Mouse (Mus musculus) heart, embryonic 12.5 days (tissue): ENCODE measurements around the gene Agfg2. TPM values are rescaled to one million over a fixed set of nuclear protein-coding genes. Genes with fewer than 3 reads are reported as not detected.

Experiments used
- ATAC-seq: fragments of 200-750 bp; cut with Nextera tagmentation; 2 replicates; pipeline ENCODE4 v1.8.0; 2017; ENCODE audit warnings: moderate TSS enrichment, moderate library complexity; ENCODE audit not compliant: insufficient number of reproducible peaks, low FRiP score
- H3K27ac ChIP-seq: fragments of 300-500 bp; sonication (generic); 2 replicates; pipeline ENCODE4 v1.5.1; 2016; ENCODE audit warnings: mild to moderate bottlenecking, moderate library complexity; ENCODE audit not compliant: poor library complexity, severe bottlenecking
- H3K27me3 ChIP-seq: fragments of 300-500 bp; sonication (generic); replicated peaks from 2 replicates; pipeline ENCODE4 v1.6.1; 2016; ENCODE audit warnings: mild to moderate bottlenecking, moderate library complexity
- H3K36me3 ChIP-seq: fragments of 300-500 bp; sonication (generic); 2 replicates; pipeline ENCODE4 v1.6.1; 2016; ENCODE audit warnings: mild to moderate bottlenecking, moderate library complexity
- H3K4me1 ChIP-seq: fragments of 300-500 bp; sonication (generic); replicated peaks from 2 replicates; pipeline ENCODE4 v1.6.1; 2016; ENCODE audit warnings: mild to moderate bottlenecking
- H3K4me2 ChIP-seq: fragments of 300-500 bp; sonication (generic); 2 replicates; pipeline ENCODE4 v1.6.1; 2016; ENCODE audit warnings: mild to moderate bottlenecking, moderate library complexity
- H3K4me3 ChIP-seq: fragments of 300-500 bp; sonication (generic); 2 replicates; pipeline ENCODE4 v1.5.1; 2016; ENCODE audit warnings: mild to moderate bottlenecking
- H3K9ac ChIP-seq: fragments of 300-500 bp; sonication (generic); 2 replicates; pipeline ENCODE4 v1.6.1; 2016; ENCODE audit warnings: mild to moderate bottlenecking, moderate library complexity
- H3K9me3 ChIP-seq: fragments of 300-500 bp; sonication (generic); replicated peaks from 2 replicates; pipeline ENCODE4 v1.6.1; 2016; ENCODE audit warnings: mild to moderate bottlenecking, moderate library complexity
- WGBS: fragments of 180-500 bp; shearing (Covaris S2); methylation state at CpG from one replicate; pipeline ENCODE4 v1.1.7; 2016; 5-methylcytosine and 5-hydroxymethylcytosine counted together
- polyA plus RNA-seq: library from polyadenylated mRNA; unstranded; fragments of >200 nt; fragmentation: Nextera tagmentation; extraction: Ambion mirVana; gene quantifications from 2 replicates; pipeline ENCODE4 v1.2.1, GENCODE M21; 2016

Gene Agfg2
- polyA plus RNA-seq, 1 experiment from 2014 or later, result 25.6 TPM

DNA sequence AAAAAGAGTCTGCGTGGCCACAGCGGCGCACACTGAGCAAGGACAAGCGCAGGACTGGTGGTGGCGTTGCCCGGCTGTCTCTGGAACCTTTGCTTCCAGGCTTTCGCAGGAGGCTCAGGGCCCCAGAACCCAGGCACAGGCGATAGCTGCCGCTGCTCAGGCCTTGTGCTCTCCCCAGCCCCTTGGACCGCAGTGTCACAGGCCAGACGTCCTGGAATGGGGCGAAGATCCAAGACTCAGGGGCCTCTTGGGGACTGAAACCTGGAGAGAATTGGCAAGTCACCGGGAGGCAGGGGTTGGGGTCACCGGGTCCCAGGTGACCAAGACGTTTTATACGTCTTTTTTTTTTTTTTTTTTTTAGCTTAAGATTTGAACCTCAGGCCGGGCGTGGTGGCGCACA is 40.0 kb downstream of the Agfg2 start:
- Histone ChIP-seq H3K4me1 (peaks cover 42% of the 10 kb centered on the region), H3K27me3 (peaks cover 38% of the 10 kb centered on the region), H3K9ac (no peak overlapping the region), H3K9me3 (no peaks in the 10 kb centered on the region), H3K4me2 (peak overlapping the region; percentile 77; the same call in 1 of the 2 replicates), H3K27ac (no peak overlapping the region), H3K4me3 (no peak overlapping the region), H3K36me3 (peaks cover 31% of the 10 kb centered on the region)
- ATAC-seq, result no peak
- WGBS, result 34% methylated on average over 19 of the region's 19 CpGs

DNA sequence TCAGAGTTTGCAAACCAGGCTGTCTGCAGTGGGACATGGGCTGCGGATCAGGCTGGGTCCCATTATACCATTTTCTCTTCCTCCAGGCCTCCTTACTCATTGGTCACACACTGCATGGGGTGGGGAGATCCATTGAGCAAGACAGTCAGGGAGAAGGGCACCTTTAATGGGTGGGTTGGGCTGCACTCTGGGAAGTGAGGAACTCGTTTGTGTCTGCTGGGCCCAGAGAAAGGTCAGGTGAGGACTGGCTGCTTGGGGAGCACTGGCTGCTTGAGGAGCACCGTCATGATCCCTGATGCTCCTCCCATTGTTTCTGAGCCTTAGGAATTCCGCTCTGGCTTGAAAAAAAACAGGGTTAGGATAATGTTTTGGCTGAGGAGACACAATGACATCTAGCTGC is 41.6 kb downstream of the Agfg2 start:
- Histone ChIP-seq H3K27ac (no peak overlapping the region), H3K9ac (no peak overlapping the region), H3K36me3 (peaks cover 47% of the 10 kb centered on the region), H3K4me1 (peaks cover 28% of the 10 kb centered on the region), H3K9me3 (no peaks in the 10 kb centered on the region), H3K4me3 (no peak overlapping the region), H3K27me3 (peaks cover 38% of the 10 kb centered on the region), H3K4me2 (no peak overlapping the region)
- no peak for ATAC-seq
- WGBS, result 60% methylated on average over 4 of the region's 4 CpGs

DNA sequence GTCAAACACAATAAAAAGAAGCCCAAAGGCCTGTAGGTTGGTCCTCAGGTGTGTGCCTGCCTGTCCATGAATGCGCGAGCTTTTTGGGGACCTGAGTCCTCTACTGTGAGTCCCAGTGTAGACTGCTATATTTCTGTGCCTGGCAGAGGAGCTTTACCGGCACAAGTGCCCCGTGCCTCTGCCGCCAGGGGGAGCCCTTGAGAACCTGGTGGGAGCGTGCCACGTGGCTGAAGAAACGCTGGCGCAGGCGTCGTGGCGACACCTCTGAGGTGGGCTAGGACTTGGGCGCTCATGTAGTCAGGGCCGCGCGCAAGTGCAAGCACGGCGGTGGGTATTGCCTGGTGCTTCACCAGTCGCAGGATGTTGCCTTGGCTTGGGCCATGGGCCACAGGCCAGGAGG is 43.5 kb downstream of the Agfg2 start, which contains the start of gene Sap25:
Gene Sap25, plus strand, starts transcription at position 281 of the 400 bp plus-strand sequence.
- Histone ChIP-seq H3K9ac (no peak within 1 kb of the TSS), H3K9me3 (no peaks in the 10 kb centered on the region), H3K27me3 (peaks cover 34% of the 10 kb centered on the region), H3K4me3 (no peak within 1 kb of the TSS), H3K27ac (no peak within 1 kb of the TSS), H3K36me3 (peaks cover 65% of the 10 kb centered on the region), H3K4me2 (no peak within 1 kb of the TSS), H3K4me1 (peaks cover 25% of the 10 kb centered on the region)
- WGBS, result 85% methylated on average over 19 of the region's 19 CpGs
- ATAC-seq, result 0 out of 2 replicates have a peak, but pooled peaks have one; percentile 6

DNA sequence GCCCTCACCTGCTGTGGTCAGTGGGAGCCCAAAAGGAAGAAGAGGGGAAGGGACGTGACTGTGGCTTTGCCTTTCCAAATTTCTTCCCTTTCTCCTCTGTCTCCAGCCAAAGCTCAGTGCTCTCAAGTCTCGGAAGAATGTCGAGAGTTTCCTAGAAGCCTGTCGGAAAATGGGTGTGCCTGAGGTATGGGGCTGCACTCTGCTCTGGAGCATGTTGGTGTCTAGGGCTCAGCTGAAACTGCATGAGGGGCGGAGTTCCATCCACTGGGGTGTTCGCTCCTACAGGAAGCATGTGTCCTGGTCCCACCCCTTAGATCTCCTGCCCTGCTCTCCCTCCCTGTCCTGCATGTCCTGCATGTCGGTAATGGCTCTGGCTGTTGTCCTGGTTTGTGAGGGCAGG is 45.1 kb downstream of the Agfg2 start:
- 64% methylated on average over 7 of the region's 7 CpGs for WGBS
- Histone ChIP-seq H3K27me3 (peaks cover 21% of the 10 kb centered on the region), H3K4me2 (no peak overlapping the region), H3K4me1 (peaks cover 12% of the 10 kb centered on the region), H3K9me3 (no peaks in the 10 kb centered on the region), H3K36me3 (peaks cover 81% of the 10 kb centered on the region), H3K4me3 (no peak overlapping the region), H3K9ac (no peak overlapping the region), H3K27ac (no peak overlapping the region)
- no peak for ATAC-seq

DNA sequence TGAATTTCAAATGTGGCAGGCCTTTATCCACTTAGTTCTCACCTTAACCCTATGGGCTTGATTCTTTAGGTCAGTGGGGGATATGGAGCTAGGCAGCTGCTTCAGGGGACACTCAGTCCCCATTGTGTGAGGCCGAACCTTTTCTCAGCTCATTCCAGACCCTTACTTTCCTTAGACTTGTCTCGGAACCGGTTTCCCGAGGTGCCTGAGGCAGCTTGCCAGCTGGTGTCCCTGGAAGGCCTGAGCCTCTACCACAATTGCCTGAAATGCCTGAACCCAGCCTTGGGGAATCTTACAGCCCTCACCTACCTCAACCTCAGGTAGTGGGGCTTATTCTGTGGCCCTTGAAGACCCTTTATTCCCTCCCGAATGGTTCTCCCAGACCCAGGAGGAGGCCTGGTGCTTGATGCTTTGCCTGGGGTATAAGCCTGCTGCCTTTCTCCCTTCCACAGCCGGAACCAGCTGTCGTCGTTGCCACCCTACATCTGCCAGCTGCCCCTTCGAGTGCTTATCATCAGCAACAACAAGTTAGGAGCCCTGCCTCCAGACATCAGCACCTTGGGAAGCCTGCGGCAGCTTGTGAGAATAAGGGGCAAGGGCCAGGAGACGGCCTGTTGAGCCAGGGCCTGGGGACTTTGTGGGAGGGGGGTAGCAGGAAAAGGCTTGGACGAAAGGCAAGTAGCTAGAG is 51.0 kb downstream of the Agfg2 start:
- no peaks in the 10 kb centered on the region for H3K27me3 ChIP-seq
- 66% methylated on average over 12 of the region's 12 CpGs for WGBS
- H3K36me3 ChIP-seq, result peaks cover 55% of the 10 kb centered on the region
- peaks cover 28% of the 10 kb centered on the region for H3K4me1 ChIP-seq
- H3K4me2 ChIP-seq, result no peak overlapping the region
- no peak for ATAC-seq
- no peak overlapping the region for H3K4me3 ChIP-seq
- H3K9ac ChIP-seq, result no peak overlapping the region
- no peaks in the 10 kb centered on the region for H3K9me3 ChIP-seq
- H3K27ac ChIP-seq, result no peak overlapping the region

DNA sequence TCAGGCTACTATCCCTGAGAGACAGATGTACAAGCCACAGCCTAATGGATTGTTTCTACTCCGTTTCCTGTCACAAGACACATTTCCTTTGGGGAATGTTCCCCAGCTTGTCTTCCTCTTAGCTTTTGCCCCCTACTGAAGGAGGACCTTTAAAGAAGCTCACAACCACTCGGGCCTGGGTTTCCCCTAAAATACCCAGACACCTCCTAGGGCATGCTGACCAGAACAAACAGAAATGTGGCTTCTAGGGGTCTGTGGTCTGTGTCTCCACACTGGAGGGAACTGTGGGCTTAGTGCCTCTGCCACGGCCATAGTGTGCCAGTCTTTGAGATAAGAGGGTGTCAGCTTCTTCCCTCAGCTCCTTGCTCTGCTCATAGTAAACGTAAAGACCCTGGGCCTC is 52.9 kb downstream of the Agfg2 start:
- ATAC-seq, result no peak
- H3K4me3 ChIP-seq, result peak overlapping the region; percentile 73; the same call in 1 of the 2 replicates
- peak overlapping the region; percentile 83 for H3K4me2 ChIP-seq
- H3K9me3 ChIP-seq, result no peaks in the 10 kb centered on the region
- 46% methylated on average over 4 of the region's 4 CpGs for WGBS
- H3K27me3 ChIP-seq, result no peaks in the 10 kb centered on the region
- peak overlapping the region; percentile 79 for H3K9ac ChIP-seq
- H3K27ac ChIP-seq, result peak overlapping the region; percentile 71; the same call in 1 of the 2 replicates
- peaks cover 36% of the 10 kb centered on the region for H3K36me3 ChIP-seq
- H3K4me1 ChIP-seq, result peaks cover 32% of the 10 kb centered on the region

DNA sequence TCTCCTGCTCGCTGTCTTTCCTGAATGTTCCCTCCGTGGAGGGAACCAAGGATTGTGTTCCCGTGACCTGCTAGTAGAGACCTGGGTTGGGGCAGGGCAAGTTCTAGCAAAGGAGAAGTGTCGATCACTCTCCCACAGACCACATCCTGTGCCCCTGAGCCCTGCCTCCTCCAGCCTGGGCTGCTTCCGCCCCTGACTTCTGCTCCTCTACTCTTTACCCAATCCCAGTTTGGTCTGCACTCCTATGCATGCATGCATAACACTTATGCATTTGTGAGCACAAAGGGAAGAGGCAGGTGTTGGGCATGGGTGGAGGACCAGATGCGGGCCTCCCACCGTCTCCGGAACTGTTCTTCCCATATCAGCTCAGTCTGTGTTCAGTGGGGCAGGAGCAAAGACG is 53.4 kb downstream of the Agfg2 start:
- peak overlapping the region; percentile 79 for H3K9ac ChIP-seq
- H3K27me3 ChIP-seq, result no peaks in the 10 kb centered on the region
- no peak for ATAC-seq
- 57% methylated on average over 9 of the region's 9 CpGs for WGBS
- peaks cover 31% of the 10 kb centered on the region for H3K36me3 ChIP-seq
- peaks cover 32% of the 10 kb centered on the region for H3K4me1 ChIP-seq
- peak overlapping the region; percentile 73 for H3K4me3 ChIP-seq
- H3K9me3 ChIP-seq, result no peaks in the 10 kb centered on the region
- peak overlapping the region; percentile 83 for H3K4me2 ChIP-seq
- peak overlapping the region; percentile 71 for H3K27ac ChIP-seq

DNA sequence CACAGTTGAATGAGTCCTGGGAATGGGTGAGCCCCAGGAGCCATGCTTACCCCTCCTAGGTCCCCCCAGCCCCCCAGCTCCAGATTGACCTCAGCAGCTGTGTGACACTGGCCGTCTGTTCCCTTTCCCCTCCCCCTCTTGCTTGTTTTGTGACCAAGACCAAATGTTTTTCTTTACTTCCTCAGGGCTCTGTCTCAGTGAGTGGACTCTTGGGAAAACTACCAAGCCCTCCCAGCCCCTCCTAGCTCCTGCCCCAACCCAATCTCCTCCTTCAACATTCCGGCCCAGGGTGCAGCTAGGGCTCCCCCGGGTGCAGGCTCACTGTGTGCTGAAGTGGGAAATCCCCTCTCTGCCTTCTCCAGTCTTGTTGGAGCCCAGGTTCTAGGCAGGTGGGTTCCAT is 53.9 kb downstream of the Agfg2 start:
- Histone ChIP-seq H3K4me2 (peak overlapping the region; percentile 83), H3K27me3 (no peaks in the 10 kb centered on the region), H3K27ac (peak overlapping the region; percentile 71), H3K4me1 (peaks cover 32% of the 10 kb centered on the region), H3K36me3 (peaks cover 26% of the 10 kb centered on the region), H3K4me3 (peak overlapping the region; percentile 73), H3K9ac (peak overlapping the region; percentile 79), H3K9me3 (no peaks in the 10 kb centered on the region)
- ATAC-seq, result no peak
- 31% methylated on average over 3 of the region's 3 CpGs for WGBS

DNA sequence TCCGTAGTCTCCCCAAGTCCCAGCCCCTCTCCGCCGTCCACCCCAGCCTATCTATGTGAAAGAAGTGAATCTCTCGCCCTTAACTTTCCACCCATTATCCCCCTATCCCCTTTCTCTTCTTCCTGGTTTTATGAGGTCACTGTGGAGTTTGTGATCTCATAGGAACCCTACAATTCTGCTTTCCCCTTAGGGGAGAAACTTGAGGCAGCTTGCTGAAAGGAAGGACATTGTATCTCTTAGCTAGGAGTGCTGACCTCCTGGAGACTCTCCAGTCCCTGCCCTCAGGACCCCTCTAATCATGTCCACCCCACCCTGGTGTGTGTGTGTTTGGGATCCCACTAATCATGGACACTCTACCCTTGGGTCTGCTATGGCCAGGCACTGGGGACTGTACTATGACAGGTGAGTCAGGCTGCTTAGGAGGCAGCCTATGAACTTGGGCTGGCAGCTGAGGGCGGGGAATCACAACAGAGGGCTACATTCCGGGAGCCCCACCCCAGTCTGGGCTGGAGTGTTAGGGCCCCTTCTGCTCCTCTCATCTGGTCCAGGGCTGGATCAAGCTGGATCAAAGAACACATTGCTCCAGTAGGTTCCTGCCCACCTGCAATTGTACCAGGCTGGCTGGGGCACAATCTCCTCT is 54.5 kb downstream of the Agfg2 start:
- no peak for ATAC-seq
- H3K9ac ChIP-seq, result peak overlapping the region; percentile 79
- H3K4me3 ChIP-seq, result peak overlapping the region; percentile 73
- peaks cover 32% of the 10 kb centered on the region for H3K4me1 ChIP-seq
- peak overlapping the region; percentile 89 for H3K27ac ChIP-seq
- peak overlapping the region; percentile 83 for H3K4me2 ChIP-seq
- peaks cover 20% of the 10 kb centered on the region for H3K36me3 ChIP-seq
- H3K9me3 ChIP-seq, result no peaks in the 10 kb centered on the region
- H3K27me3 ChIP-seq, result no peaks in the 10 kb centered on the region
- 18% methylated on average over 6 of the region's 6 CpGs for WGBS

DNA sequence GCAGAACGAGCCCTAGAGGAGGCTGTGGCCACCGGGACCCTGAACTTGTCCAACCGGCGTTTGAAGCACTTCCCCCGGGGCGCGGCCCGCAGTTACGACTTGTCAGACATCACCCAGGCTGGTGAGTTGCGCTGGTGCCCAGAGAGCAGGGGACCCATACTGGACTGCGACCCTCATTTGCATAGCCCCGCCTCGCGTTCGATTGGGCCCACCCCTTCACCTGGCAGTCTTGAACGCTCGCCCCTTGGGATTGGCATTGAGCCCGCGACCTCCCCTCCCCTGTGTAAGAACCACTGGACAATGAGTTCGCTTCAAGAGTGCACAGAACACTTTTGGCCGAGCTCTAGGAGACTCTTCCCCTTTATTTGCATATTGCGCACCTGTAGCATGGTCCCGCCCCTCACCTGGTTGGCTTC is 55.2 kb downstream of the Agfg2 start:
- Histone ChIP-seq H3K9ac (peak overlapping the region; percentile 79), H3K4me1 (peaks cover 37% of the 10 kb centered on the region)

DNA sequence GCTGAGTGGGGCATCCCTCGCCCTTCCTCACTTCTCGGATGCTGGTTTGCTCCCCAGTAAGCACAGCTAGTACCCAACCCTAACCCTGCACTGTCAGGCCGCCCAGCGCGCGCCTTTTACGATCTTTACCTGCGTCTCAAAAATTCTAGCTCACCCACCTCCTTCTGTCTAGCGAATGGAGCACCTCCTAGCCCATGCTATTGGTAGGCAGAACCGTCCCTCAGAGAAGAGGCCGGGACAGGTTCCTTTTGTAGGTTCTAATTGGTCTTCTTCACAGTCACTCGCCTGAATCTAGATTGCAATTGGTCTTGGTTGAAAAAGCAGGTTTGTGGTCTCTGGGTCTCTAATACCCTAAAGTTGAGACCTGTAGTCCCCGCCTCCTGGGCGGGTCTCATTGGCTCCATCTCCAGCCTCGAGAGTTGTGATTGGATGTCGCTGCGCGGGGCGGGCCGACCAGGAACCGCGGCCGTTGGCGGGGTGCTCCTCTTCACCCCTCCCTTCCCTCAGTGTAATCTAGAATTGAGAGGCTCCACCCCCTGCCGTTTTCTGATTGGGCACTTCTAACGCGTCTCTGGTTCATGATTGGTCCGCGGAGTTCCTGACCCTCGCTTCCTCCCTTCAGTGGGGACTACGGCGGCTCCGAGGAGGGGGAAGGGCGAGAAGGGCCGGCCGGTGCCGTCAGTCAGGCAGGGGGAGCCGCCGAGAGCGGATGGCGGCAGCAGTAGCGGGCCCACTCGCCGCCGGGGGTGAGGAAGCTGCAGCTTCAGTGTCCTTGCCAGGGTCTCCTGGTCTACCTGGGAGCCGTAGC is 55.8 kb downstream of the Agfg2 start, which contains the start of the genes Fbxo24, Lrch4 and Gm20605:
Gene Fbxo24, minus strand, starts transcription at position 505 of the 808 bp plus-strand sequence.
Gene Lrch4, plus strand, starts transcription at position 624 of the 808 bp plus-strand sequence.
Gene Gm20605, plus strand, starts transcription at position 678 of the 808 bp plus-strand sequence.
- under 1% methylated on average over 45 of the region's 46 CpGs for WGBS
- H3K4me1 ChIP-seq, result peaks cover 37% of the 10 kb centered on the region
- peak within 1 kb of the TSS; percentile 83 for H3K4me2 ChIP-seq
- peak within 1 kb of the TSS; percentile 73 for H3K4me3 ChIP-seq
- H3K9ac ChIP-seq, result peak within 1 kb of the TSS; percentile 79
- no peaks in the 10 kb centered on the region for H3K9me3 ChIP-seq
- H3K27ac ChIP-seq, result peak within 1 kb of the TSS; percentile 89
- peaks cover 8% of the 10 kb centered on the region for H3K36me3 ChIP-seq
- H3K27me3 ChIP-seq, result no peaks in the 10 kb centered on the region
- peak; percentile 98 for ATAC-seq

More for the DNA sequence above, 55.2 kb downstream of the Agfg2 start:
- Histone ChIP-seq H3K4me3 (peak overlapping the region; percentile 73), H3K36me3 (peaks cover 14% of the 10 kb centered on the region), H3K27me3 (no peaks in the 10 kb centered on the region), H3K9me3 (no peaks in the 10 kb centered on the region), H3K27ac (peak overlapping the region; percentile 89), H3K4me2 (peak overlapping the region; percentile 83)
- peak; percentile 55 for ATAC-seq
- under 1% methylated on average over 23 of the region's 23 CpGs for WGBS
